Mouse (Mus musculus) limb, embryonic 10.5 days (tissue): ENCODE results near the gene Med17. TPM values are rescaled to one million over a fixed set of nuclear protein-coding genes. Genes with fewer than 3 reads are reported as not detected.
"Not testable (repeated sequence)": the region's sequence is repeated elsewhere in the genome, so short reads cannot be mapped to it uniquely, and the experiment has no call there.

Experiments used
- DNase-seq: peaks from one replicate; pipeline ENCODE4 v3.0.0-alpha.2; 2017; ENCODE audit warnings: low spot score
- H3K27ac ChIP-seq: fragments of 300-500 bp; sonication (generic); 2 replicates; pipeline ENCODE4 v1.5.1; 2016; ENCODE audit warnings: mild to moderate bottlenecking
- H3K27me3 ChIP-seq: fragments of 300-500 bp; sonication (generic); 2 replicates; pipeline ENCODE4 v1.6.1; 2016; ENCODE audit warnings: low read depth, mild to moderate bottlenecking; ENCODE audit not compliant: poor library complexity, severe bottlenecking
- H3K36me3 ChIP-seq: fragments of 300-500 bp; sonication (generic); 2 replicates; pipeline ENCODE4 v1.6.1; 2016; ENCODE audit warnings: mild to moderate bottlenecking, moderate library complexity
- H3K4me1 ChIP-seq: fragments of 300-500 bp; sonication (generic); 2 replicates; pipeline ENCODE4 v1.6.1; 2016
- H3K4me3 ChIP-seq: fragments of 300-500 bp; sonication (generic); 2 replicates; pipeline ENCODE4 v1.5.1; 2016; ENCODE audit warnings: mild to moderate bottlenecking, moderate library complexity
- H3K9me3 ChIP-seq: fragments of 300-500 bp; sonication (generic); replicated peaks from 2 replicates; pipeline ENCODE4 v1.6.1; 2016; ENCODE audit warnings: mild to moderate bottlenecking
- WGBS: fragments of 180-500 bp; shearing (Covaris S2); methylation state at CpG from one replicate; pipeline ENCODE4 v1.1.7; 2016; 5-methylcytosine and 5-hydroxymethylcytosine counted together
- polyA plus RNA-seq: library from polyadenylated mRNA; unstranded; fragments of >200 nt; fragmentation: Nextera tagmentation; extraction: Ambion mirVana; gene quantifications from 2 replicates; pipeline ENCODE4 v1.2.1, GENCODE M21; 2016

Med17 gene
- 38.5 and 40.5 TPM in 2 replicates for polyA plus RNA-seq

DNA sequence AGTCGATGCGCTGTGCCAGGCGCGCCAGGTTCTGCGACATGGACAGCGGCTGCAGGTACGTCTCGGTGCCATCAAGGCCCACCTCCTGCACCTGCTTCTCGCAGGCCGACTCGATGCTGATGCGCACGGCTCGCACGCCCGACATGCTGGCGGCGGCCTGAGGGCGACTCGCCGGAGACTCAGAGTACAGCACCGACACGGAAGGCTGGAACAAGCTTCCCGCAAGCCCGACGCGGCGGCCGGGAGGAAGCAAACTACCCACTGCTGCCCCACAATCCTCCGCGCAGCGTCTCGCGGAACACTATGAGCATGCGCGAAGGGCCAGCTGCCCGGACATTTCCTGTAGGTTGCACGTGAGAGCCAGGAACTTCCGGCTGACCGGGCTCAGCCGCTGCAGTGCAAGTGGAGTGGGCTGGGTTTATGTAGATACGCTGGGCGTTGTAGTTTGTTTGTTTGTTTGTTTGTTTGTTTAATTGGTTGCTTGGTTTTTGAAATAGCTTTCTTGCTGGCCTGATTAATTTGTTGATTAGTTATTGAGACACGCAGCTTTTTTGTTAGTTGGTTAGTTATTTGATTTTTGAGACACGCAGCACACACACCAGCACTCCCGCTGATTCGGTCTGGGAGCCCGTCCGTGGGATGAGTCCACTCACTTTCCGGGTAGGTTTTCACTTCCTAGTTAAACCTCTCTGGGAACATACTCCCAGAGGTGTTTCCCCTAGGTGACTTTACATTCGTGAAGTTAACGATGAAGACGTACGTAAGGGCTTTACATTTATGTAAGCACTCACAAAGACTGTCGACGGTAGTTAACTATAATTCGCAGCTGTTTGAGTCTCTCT is at the start of gene Med17:
TSS of gene Med17 (minus strand) at position 283 of the 842 bp plus-strand sequence.
- 2% methylated on average over 57 of the region's 57 CpGs for WGBS
- H3K4me1 ChIP-seq = peaks cover 13% of the 10 kb centered on the region

DNA sequence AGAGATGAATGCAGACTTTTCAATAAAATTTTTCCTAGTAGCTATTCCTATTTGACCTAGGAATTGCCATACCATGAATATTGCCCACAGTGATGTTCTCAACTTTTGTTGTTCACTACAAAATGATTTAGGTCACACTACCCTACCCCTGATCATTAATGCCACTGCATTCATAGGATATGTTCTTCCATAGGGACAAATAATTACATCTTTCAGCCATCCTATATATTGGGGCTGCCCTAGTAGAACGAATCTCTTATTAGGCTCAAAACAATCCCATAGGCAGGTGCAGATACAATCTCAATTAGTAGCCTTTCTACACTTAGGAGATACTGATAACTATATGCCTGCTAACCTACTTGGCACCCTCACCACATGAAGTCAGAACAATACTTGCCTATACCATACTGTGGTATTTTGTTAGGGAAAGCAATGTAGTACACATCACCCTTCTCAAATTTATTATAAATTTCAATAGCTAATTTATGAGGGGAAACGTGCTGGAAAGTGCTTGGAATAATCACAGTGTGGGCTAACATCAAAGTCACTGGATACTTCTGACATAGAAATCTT is 38.5 kb upstream of the Med17 start:
- no peak overlapping the region for H3K4me3 ChIP-seq
- WGBS = 79% methylated on average over 2 of the region's 2 CpGs
- no peaks in the 10 kb centered on the region for H3K27me3 ChIP-seq
- no peak overlapping the region for H3K27ac ChIP-seq
- H3K9me3 ChIP-seq = no peaks in the 10 kb centered on the region
- no peaks in the 10 kb centered on the region for H3K4me1 ChIP-seq
- DNase-seq = no peak
- H3K36me3 ChIP-seq = peaks cover 96% of the 10 kb centered on the region

More for the DNA sequence above, at the start of gene Med17:
- H3K4me3 ChIP-seq = peak within 1 kb of the TSS; percentile 98
- no peaks in the 10 kb centered on the region for H3K9me3 ChIP-seq
- H3K27me3 ChIP-seq = no peaks in the 10 kb centered on the region
- H3K27ac ChIP-seq = peak within 1 kb of the TSS; percentile 91
- DNase-seq = peak; percentile 96
- peaks cover 26% of the 10 kb centered on the region for H3K36me3 ChIP-seq

- H3K36me3 ChIP-seq = peaks cover 96% of the 10 kb centered on the region
- no peak overlapping the region for H3K27ac ChIP-seq
- H3K27me3 ChIP-seq = no peaks in the 10 kb centered on the region
- WGBS = 54% methylated on average over 5 of the region's 5 CpGs
- H3K4me3 ChIP-seq = no peak overlapping the region
- H3K4me1 ChIP-seq = no peaks in the 10 kb centered on the region
- no peak for DNase-seq
- H3K9me3 ChIP-seq = no peaks in the 10 kb centered on the region
These were observed 37.8 kb upstream of the Med17 start for GRCm38 (mm10) chr9:15317223-15318169.

- H3K4me3 ChIP-seq, DNase-seq, H3K27ac ChIP-seq, H3K4me1 ChIP-seq, H3K27me3 ChIP-seq, H3K9me3 ChIP-seq: not testable (repeated sequence)
- peaks cover 96% of the 10 kb centered on the region for H3K36me3 ChIP-seq
- WGBS = 93% methylated on average over 2 of the region's 2 CpGs
These were observed 36.6 kb upstream of the Med17 start for GRCm38 (mm10) chr9:15316296-15316695.

- H3K36me3 ChIP-seq = peaks cover 96% of the 10 kb centered on the region
- WGBS = 100% methylated on average over 1 of the region's 1 CpGs
- H3K4me1 ChIP-seq = no peaks in the 10 kb centered on the region
- no peak overlapping the region for H3K27ac ChIP-seq
- H3K9me3 ChIP-seq = no peaks in the 10 kb centered on the region
- no peak for DNase-seq
- no peaks in the 10 kb centered on the region for H3K27me3 ChIP-seq
- H3K4me3 ChIP-seq = no peak overlapping the region
These were observed 34.9 kb upstream of the Med17 start for GRCm38 (mm10) chr9:15314619-15315018.

DNA sequence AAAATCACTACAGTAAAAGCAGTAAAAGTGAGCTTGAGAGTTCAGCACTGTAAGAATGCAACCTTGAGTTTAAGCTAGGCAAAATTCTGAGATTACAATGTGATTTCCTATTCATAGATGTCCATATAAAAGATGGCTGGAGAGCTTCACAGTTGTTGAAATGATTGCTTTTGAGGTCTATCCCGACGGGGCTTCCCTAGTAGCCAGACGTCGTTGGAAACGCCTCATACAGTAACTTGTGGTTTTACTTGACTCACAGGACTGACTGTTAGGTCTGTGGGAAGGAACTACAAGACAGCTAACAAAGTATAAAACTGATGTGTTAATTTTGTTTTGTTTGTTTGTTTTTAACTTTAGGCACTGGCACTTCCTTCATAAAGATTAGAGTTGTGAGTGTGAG is 33.9 kb upstream of the Med17 start:
- Histone ChIP-seq H3K9me3 (no peaks in the 10 kb centered on the region), H3K27me3 (no peaks in the 10 kb centered on the region), H3K36me3 (peaks cover 99% of the 10 kb centered on the region), H3K4me1 (0 out of 2 replicates have a peak, but pooled peaks cover 5% of the 10 kb centered on the region), H3K4me3 (no peak overlapping the region), H3K27ac (no peak overlapping the region)
- DNase-seq = no peak
- 91% methylated on average over 5 of the region's 5 CpGs for WGBS

DNA sequence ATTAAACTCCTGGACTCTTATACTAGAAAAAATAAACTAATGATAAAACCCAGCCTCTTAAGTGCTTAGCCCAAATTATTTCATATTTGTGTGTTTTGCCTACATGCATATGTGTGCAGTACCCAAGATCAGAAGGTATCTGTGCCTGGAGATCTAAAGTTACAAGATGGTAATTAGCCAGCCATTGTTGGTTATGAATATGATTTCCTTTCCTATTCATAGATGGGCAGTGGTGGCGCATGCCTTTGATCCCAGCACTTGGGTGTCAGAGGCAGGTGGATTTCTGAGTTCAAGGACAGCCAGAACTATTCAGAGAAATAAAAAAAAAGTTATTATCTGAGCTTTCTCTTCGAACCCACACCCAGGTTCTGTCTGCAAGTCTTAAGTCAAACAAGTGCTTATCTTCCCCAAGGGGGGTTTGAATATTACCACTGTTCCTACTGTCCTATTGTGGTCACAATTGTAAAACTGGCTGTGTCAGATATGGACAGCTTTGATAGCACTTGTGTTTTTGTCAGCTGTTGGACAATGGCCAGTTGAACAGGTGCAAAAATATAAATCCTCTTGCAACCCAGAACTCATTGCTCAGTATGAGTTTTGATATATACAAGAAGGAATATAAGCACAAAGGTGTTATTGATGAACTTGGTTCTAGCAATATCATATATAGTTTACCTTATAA is 32.5 kb upstream of the Med17 start:
- no peaks in the 10 kb centered on the region for H3K27me3 ChIP-seq
- H3K36me3 ChIP-seq = peaks cover 99% of the 10 kb centered on the region
- WGBS = 91% methylated on average over 2 of the region's 2 CpGs
- H3K27ac ChIP-seq = no peak overlapping the region
- no peaks in the 10 kb centered on the region for H3K9me3 ChIP-seq
- DNase-seq = no peak
- peaks cover 18% of the 10 kb centered on the region for H3K4me1 ChIP-seq
- H3K4me3 ChIP-seq = no peak overlapping the region

- H3K36me3 ChIP-seq = peaks cover 81% of the 10 kb centered on the region
- no peak for DNase-seq
- 88% methylated on average over 1 of the region's 1 CpGs for WGBS
These were observed 30.4 kb upstream of the Med17 start for GRCm38 (mm10) chr9:15310179-15310578.

GRCm38 (mm10) chr9:15309425-15309824 is 29.7 kb upstream of the Med17 start:
- peaks cover 24% of the 10 kb centered on the region for H3K4me1 ChIP-seq
- H3K36me3 ChIP-seq = peaks cover 74% of the 10 kb centered on the region
- H3K4me3 ChIP-seq = peak overlapping the region; percentile 16; the same call in 1 of the 2 replicates
- H3K27me3 ChIP-seq = no peaks in the 10 kb centered on the region
- 78% methylated on average over 4 of the region's 4 CpGs for WGBS
- no peak overlapping the region for H3K27ac ChIP-seq
- no peaks in the 10 kb centered on the region for H3K9me3 ChIP-seq
- DNase-seq = no peak

More at GRCm38 (mm10) chr9:15310179-15310578, 30.4 kb upstream of the Med17 start:
- Histone ChIP-seq H3K9me3 (no peaks in the 10 kb centered on the region), H3K27me3 (no peaks in the 10 kb centered on the region), H3K4me1 (peaks cover 24% of the 10 kb centered on the region), H3K27ac (no peak overlapping the region), H3K4me3 (no peak overlapping the region)

- no peak overlapping the region for H3K27ac ChIP-seq
- DNase-seq = no peak
- peaks cover 24% of the 10 kb centered on the region for H3K4me1 ChIP-seq
- no peaks in the 10 kb centered on the region for H3K9me3 ChIP-seq
- 60% methylated on average over 2 of the region's 2 CpGs for WGBS
- peak overlapping the region; percentile 77 for H3K4me3 ChIP-seq
- peaks cover 62% of the 10 kb centered on the region for H3K36me3 ChIP-seq
- no peaks in the 10 kb centered on the region for H3K27me3 ChIP-seq
These were observed 28.5 kb upstream of the Med17 start for GRCm38 (mm10) chr9:15308254-15308653.

- Histone ChIP-seq H3K36me3 (peaks cover 52% of the 10 kb centered on the region), H3K27me3 (no peaks in the 10 kb centered on the region), H3K9me3 (no peaks in the 10 kb centered on the region), H3K4me1 (peaks cover 24% of the 10 kb centered on the region), H3K4me3 (peak overlapping the region; percentile 77), H3K27ac (peak overlapping the region; percentile 96)
- WGBS = 11% methylated on average over 6 of the region's 6 CpGs
- peak; percentile 34 for DNase-seq
These were observed 27.5 kb upstream of the Med17 start for GRCm38 (mm10) chr9:15307257-15307656.
